Mouse (Mus musculus) cerebellum, adult 2 months (tissue): Measurements from ENCODE around the gene Slc39a11.

Experiments used
- CTCF ChIP-seq: fragments of 200-500 bp; IDR thresholded peaks from 2 replicates; pipeline ENCODE4 v1.5.1; 2011; ENCODE audit warnings: low read depth, mild to moderate bottlenecking, control low read depth, low read length, moderate library complexity, borderline replicate concordance; ENCODE audit not compliant: insufficient read depth
- POLR2A ChIP-seq: fragments of 200-500 bp; IDR thresholded peaks from 2 replicates; pipeline ENCODE4 v1.6.1; 2011; ENCODE audit warnings: low read length, control low read depth, borderline replicate concordance; ENCODE audit not compliant: insufficient read depth

- no peak for TF ChIP-seq CTCF
- TF ChIP-seq POLR2A, result no peak
Observed at GRCm38 (mm10) chr11:113335706-113336105, 314.2 kb downstream of the Slc39a11 start.
